Mouse (Mus musculus): ENCODE measurements around the gene Clk4. TPM values are rescaled to one million over a fixed set of nuclear protein-coding genes. Genes with fewer than 3 reads are reported as not detected.

The Clk4 gene
- 324 TPM for polyA plus RNA-seq (2015; fragmentation: Illumina TruSeq; extraction: RNeasy Lipid Tissue Mini Kit (QIAGEN cat#74804); ENCODE audit: insufficient read depth, low replicate concordance)

DNA sequence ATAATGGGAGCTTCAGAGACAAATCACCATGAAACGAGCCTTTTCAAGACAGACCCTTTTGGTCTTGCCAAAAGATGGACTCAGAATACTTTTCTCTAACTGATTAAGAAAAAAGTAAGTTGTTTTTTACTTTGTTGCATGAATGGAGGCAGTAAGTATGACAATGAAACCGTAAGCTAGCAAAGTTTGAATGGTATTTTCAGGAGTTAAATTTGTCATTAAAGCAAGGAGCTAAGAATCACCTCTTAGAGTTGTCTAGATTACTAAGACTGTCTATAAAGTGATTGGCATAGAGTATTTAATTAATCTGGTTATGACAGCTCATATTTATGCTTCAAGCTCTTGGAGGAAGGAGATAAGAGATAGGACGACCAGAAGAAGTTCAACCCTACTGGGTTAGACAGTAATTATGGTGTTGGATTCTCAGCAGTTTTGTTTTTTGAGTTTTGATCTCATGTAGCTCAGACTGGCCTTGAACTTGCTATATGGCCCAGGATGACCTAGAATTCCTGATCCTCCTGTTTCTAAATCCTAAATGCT lies at the start of gene Clk4:
Gene Clk4 (plus strand): TSS at position 51 of the 540 bp plus-strand sequence.

DNA sequence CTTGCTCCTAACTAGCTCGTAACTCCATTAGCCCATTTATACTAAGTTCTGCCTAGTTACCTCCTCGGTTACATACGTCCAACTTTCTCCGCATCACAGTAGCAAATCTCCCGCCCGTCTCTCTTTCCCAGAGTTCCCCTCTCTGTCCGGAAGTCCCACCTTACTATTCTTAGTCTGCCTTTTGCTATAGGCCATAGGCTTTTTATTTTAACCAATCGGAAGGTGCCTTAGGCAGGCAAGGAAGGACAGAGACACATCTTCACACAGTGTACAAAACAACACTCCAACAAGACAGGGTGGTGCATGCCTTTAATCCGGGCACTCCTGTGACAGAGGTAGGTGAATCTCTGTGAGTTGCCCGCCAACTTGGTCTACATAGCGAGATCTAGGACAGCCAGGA lies 41.2 kb upstream of the Clk4 start, which contains the start of gene Gm12569:
Gene Gm12569 (plus strand): TSS at position 166 of the 400 bp plus-strand sequence.

DNA sequence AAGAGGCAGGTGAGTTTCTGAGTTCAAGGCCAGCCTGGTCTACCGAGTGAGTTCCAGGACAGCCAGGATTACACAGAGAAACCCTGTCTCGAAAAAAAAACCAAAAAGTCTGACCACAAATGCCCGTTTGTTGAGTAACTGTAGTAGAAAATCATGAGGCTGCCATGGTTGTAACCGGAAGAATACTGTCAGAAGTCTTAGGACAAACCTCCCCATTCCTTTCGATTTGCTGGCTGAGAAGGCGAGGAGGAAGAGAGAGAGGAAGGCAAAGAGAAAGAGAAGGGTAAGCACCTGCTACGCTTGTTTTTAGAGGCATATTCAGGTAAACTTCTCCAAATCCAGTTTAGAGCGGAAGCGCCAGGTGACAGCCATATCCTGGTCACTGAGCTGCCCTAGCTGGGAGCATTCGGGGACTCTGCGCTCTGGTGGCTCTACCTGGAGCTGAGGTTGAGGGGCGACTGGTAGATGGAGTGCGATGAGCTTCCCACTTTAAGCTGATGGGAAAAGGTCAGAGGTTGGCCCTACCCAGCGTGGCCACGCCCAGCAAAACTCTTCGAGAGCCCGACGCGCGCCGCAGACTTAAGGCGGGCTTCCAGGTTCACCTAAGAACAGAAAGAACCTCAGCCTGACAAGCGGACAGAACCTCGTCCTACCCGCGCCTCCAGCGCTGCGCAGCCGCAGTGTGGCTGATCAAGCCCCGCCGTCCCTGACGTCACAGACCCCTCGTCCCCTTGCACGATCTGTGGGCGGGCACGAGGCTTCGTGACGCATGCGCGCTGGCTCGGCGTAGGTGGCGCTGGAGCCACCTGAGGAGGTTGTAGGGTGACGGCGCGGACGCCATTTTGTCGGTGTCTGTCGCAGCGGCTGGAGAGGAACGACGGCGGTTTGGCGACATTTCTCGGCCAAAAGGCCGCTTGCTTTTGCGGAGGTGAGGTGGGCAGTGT lies 1.1 kb downstream of the Clk4 start, which contains the start of gene BC049762:
Gene BC049762 (minus strand): TSS at position 705 of the 944 bp plus-strand sequence.

DNA sequence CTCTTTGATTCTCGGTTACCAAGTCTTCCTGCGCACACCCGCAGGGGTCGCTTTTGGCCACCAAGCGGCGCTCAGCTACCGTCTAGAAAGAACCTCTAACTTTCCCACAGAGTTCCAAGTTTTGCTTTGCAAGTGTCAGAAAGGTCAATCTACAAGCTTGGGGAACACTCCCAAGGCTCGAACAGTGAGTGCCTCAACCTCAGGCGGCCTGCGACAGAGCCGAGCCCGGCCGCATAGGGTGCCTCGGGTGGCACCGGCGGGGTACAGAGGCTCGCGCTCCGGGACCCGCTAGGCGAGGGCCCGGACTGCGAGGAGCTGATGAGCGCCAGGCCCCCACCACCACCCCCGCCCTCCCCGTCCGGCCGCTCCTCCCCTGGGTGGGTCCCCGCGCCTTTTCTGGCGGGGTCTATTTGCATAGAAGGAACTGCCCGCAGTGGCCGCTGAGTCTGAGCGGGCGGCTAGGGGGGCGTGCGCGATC lies 28.1 kb downstream of the Clk4 start, which contains the start of gene Col23a1:
Gene Col23a1 (plus strand): TSS at position 357 of the 478 bp plus-strand sequence.

Other genes with a start within 250 kb of the Clk4 start
- not detected for gene Olfr54, start 247.5 kb upstream of the Clk4 start, polyA plus RNA-seq (2015; fragmentation: Illumina TruSeq; extraction: RNeasy Lipid Tissue Mini Kit (QIAGEN cat#74804); ENCODE audit: insufficient read depth, low replicate concordance)
- gene Olfr1375, start 213.6 kb upstream of the Clk4 start, polyA plus RNA-seq (2015; fragmentation: Illumina TruSeq; extraction: RNeasy Lipid Tissue Mini Kit (QIAGEN cat#74804); ENCODE audit: insufficient read depth, low replicate concordance): not detected
- gene Zfp354a, start 202.5 kb upstream of the Clk4 start, polyA plus RNA-seq (2015; fragmentation: Illumina TruSeq; extraction: RNeasy Lipid Tissue Mini Kit (QIAGEN cat#74804); ENCODE audit: insufficient read depth, low replicate concordance): 2.6 TPM
- not detected for gene Gm12569, start 41.3 kb upstream of the Clk4 start, polyA plus RNA-seq (2015; fragmentation: Illumina TruSeq; extraction: RNeasy Lipid Tissue Mini Kit (QIAGEN cat#74804); ENCODE audit: insufficient read depth, low replicate concordance)
- 0.30 TPM for gene BC049762, start 1.3 kb downstream of the Clk4 start, polyA plus RNA-seq (2015; fragmentation: Illumina TruSeq; extraction: RNeasy Lipid Tissue Mini Kit (QIAGEN cat#74804); ENCODE audit: insufficient read depth, low replicate concordance)
- 3.4 TPM for gene Col23a1, start 28.2 kb downstream of the Clk4 start, polyA plus RNA-seq (2015; fragmentation: Illumina TruSeq; extraction: RNeasy Lipid Tissue Mini Kit (QIAGEN cat#74804); ENCODE audit: insufficient read depth, low replicate concordance)